Mouse (Mus musculus) ES-E14 (cell line): Measurements from ENCODE around the gene Ahcyl2. TPM values are rescaled to one million over a fixed set of nuclear protein-coding genes. Genes with fewer than 3 reads are reported as not detected.

Experiments used
- DNase-seq: peaks from one replicate; pipeline ENCODE4 v3.0.0-alpha.2; 2013; ENCODE audit warnings: low read depth, low spot score
- H3K27ac ChIP-seq: 2 replicates; pipeline ENCODE4 v1.5.1; 2012; ENCODE audit warnings: low read depth, mild to moderate bottlenecking, low read length, moderate library complexity, mixed read lengths; ENCODE audit not compliant: poor library complexity, insufficient read depth, severe bottlenecking
- H3K36me3 ChIP-seq: 2 replicates; pipeline ENCODE4 v1.6.1; 2012; ENCODE audit warnings: mild to moderate bottlenecking, low read length, moderate library complexity, mixed read lengths; ENCODE audit not compliant: control insufficient read depth, poor library complexity, insufficient read depth, severe bottlenecking
- H3K4me1 ChIP-seq, 2 experiments: fragments of 150-350 bp in 1 of 2; sonication (generic) in 1 of 2; 2 replicates each; pipeline ENCODE4 v1.6.1; 2012; ENCODE audit warnings: low read length in 2 of 2, mild to moderate bottlenecking in 1 of 2, mixed read lengths in 1 of 2; ENCODE audit not compliant: control insufficient read depth in 2 of 2, insufficient read depth in 2 of 2, poor library complexity in 1 of 2
- H3K4me3 ChIP-seq, 2 experiments: fragments of 150-350 bp in 1 of 2; sonication (generic) in 1 of 2; 2 replicates each; pipeline ENCODE4 v1.5.1; 2012; ENCODE audit warnings: low read length in 2 of 2, low read depth in 1 of 2, mild to moderate bottlenecking in 1 of 2, mixed read lengths in 1 of 2; ENCODE audit not compliant: insufficient read depth in 1 of 2, poor library complexity in 1 of 2, severe bottlenecking in 1 of 2
- H3K9ac ChIP-seq: 2 replicates; pipeline ENCODE4 v1.6.1; 2012; ENCODE audit warnings: low read depth, mild to moderate bottlenecking, low read length, mixed read lengths; ENCODE audit not compliant: poor library complexity, insufficient read depth, severe bottlenecking
- H3K9me3 ChIP-seq: fragments of 150-350 bp; sonication (generic); 2 replicates; pipeline ENCODE4 v1.6.1; 2012; ENCODE audit warnings: low read depth, mild to moderate bottlenecking, low read length; ENCODE audit not compliant: control insufficient read depth, insufficient read depth
- CHD2 ChIP-seq: IDR thresholded peaks from 2 replicates; pipeline ENCODE4 v1.6.1; 2014; ENCODE audit warnings: mild to moderate bottlenecking, low read depth, low read length, inconsistent platforms
- HCFC1 ChIP-seq: IDR thresholded peaks from 2 replicates; pipeline ENCODE4 v1.6.1; 2012; ENCODE audit warnings: low read length, inconsistent platforms, borderline replicate concordance; ENCODE audit not compliant: insufficient read depth
- MAFK ChIP-seq: IDR thresholded peaks from 2 replicates; pipeline ENCODE4 v1.6.1; 2014; ENCODE audit warnings: mild to moderate bottlenecking, low read depth, low read length, inconsistent platforms; ENCODE audit not compliant: insufficient read depth
- ZC3H11A ChIP-seq: IDR thresholded peaks from 2 replicates; pipeline ENCODE4 v1.6.1; 2012; ENCODE audit warnings: low read depth, mild to moderate bottlenecking, inconsistent platforms, low read length, borderline replicate concordance
- ZNF384 ChIP-seq: IDR thresholded peaks from 2 replicates; pipeline ENCODE4 v1.6.1; 2012; ENCODE audit warnings: low read depth, low read length, inconsistent platforms
- in situ Hi-C, 2 experiments: fragments of 600-800 bp; cut with MboI; formaldehyde crosslinking; loops; one replicate each; pipeline ENCODE4 v1.15.1; 2025; ENCODE audit warnings: low sequenced_read_pairs in 2 of 2, inconsistent platforms in 1 of 2; ENCODE audit not compliant: unreplicated experiment in 2 of 2
- total RNA-seq: library from RNA; depleted of rRNA; stranded (reverse); fragments of 300-350 nt; gene quantifications from 2 replicates; pipeline ENCODE4 v1.2.3, GENCODE M21; 2012

The Ahcyl2 gene
- total RNA-seq, 1 experiment, result 17.5 TPM

GRCm38 (mm10) chr6:29935741-29936140 is 167.9 kb downstream of the Ahcyl2 start:
- Histone ChIP-seq H3K9me3 (no peaks in the 10 kb centered on the region), H3K4me1 (no peaks in the 10 kb centered on the region), H3K27ac (no peak overlapping the region), H3K36me3 (no peaks in the 10 kb centered on the region), H3K9ac (no peak overlapping the region), H3K4me3 (no peak overlapping the region)
- no peak for TF ChIP-seq HCFC1
- no peak for TF ChIP-seq ZNF384
- no peak for TF ChIP-seq MAFK
- no peak for TF ChIP-seq ZC3H11A
- no peak for TF ChIP-seq CHD2
- in situ Hi-C loops, result no loop called here
- no peak for DNase-seq

GRCm38 (mm10) chr6:29940428-29940827 is 172.6 kb downstream of the Ahcyl2 start:
- DNase-seq, result no peak
- Histone ChIP-seq H3K36me3 (no peaks in the 10 kb centered on the region), H3K9me3 (no peaks in the 10 kb centered on the region), H3K4me3 (no peak overlapping the region), H3K4me1 (no peaks in the 10 kb centered on the region), H3K27ac (no peak overlapping the region), H3K9ac (no peak overlapping the region)
- in situ Hi-C loops, result no loop called here
- no peak for TF ChIP-seq ZNF384
- TF ChIP-seq HCFC1, result no peak
- no peak for TF ChIP-seq ZC3H11A
- TF ChIP-seq CHD2, result no peak
- TF ChIP-seq MAFK, result no peak

DNA sequence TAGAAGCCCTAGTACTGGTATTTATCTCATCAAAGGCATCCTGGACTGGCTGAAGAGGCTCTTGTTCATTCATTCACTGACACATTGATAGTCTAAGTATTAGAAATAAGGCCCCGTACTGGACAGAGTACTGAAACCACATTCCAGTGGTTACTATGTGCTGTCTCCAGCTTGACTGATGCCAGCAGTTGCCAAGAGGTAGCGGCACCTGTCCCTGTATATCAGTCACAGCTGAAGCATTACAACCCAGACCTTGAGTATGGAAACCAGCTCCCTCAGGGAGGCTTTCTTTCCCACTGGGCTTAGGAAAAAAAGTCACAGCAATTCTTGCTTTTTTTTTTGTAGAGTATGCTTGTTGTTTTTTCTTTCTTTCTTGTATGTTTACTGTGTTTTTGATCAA is 173.2 kb downstream of the Ahcyl2 start:
- Histone ChIP-seq H3K36me3 (no peaks in the 10 kb centered on the region), H3K4me1 (no peaks in the 10 kb centered on the region), H3K27ac (no peak overlapping the region), H3K9ac (no peak overlapping the region), H3K4me3 (no peak overlapping the region), H3K9me3 (no peaks in the 10 kb centered on the region)
- no peak for DNase-seq
- in situ Hi-C loops, result no loop called here
- TF ChIP-seq HCFC1 (no peak), ZNF384 (no peak), MAFK (no peak), CHD2 (no peak), ZC3H11A (no peak)

DNA sequence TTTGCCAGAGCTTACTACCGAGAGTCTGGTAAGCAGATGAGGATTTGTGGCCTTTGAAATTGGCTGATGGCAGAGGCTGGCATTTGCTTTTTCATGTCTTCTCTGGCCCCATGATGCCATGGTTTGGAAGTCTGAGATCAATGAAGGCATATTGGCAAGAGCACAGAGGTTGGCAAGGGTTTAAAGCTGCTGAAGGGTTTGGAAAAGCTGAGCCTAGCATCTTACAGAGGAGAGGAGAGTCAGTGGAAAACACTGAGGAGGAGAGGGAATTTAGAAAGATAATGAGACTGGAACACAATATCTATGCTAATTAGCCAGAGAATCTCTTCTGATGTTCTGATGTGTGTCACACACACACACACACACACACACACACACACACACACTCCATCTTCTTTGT is 176.7 kb downstream of the Ahcyl2 start:
- Histone ChIP-seq H3K36me3 (no peaks in the 10 kb centered on the region), H3K4me1 (no peaks in the 10 kb centered on the region), H3K9me3 (no peaks in the 10 kb centered on the region), H3K4me3 (no peak overlapping the region), H3K9ac (no peak overlapping the region), H3K27ac (no peak overlapping the region)
- in situ Hi-C loops, result no loop called here
- TF ChIP-seq ZNF384 (no peak), CHD2 (no peak), HCFC1 (no peak), ZC3H11A (no peak), MAFK (no peak)
- DNase-seq, result no peak

DNA sequence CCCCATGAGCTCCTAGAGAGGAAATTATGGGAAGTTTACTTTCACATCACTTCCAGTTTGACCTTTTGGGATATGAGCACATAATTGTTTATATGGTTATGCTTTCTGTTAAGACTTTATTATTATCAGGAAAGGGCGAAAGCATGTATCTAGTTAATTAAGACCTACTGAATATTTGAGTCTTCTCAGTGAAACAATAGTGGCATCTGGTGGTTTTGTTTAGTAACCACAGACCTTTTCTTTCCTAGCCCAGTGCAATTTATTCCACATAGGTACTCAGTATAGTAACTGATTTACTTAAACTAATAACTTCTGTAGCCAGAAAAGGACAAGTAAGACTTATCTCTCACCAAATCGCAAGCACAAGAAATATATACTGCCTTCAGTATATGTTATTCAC is 178.8 kb downstream of the Ahcyl2 start:
- Histone ChIP-seq H3K36me3 (no peaks in the 10 kb centered on the region), H3K9ac (no peak overlapping the region), H3K4me1 (no peaks in the 10 kb centered on the region), H3K9me3 (no peaks in the 10 kb centered on the region), H3K4me3 (no peak overlapping the region), H3K27ac (no peak overlapping the region)
- in situ Hi-C loops, result no loop called here
- no peak for DNase-seq
- no peak for TF ChIP-seq CHD2
- no peak for TF ChIP-seq ZNF384
- no peak for TF ChIP-seq MAFK
- TF ChIP-seq ZC3H11A, result no peak
- no peak for TF ChIP-seq HCFC1
